Mouse (Mus musculus) CH12.LX (cell line): ENCODE results near the gene Samd4b. TPM values are rescaled to one million over a fixed set of nuclear protein-coding genes. Genes with fewer than 3 reads are reported as not detected.

Experiments
- DNase-seq: peaks from one replicate; pipeline ENCODE4 v3.0.0-alpha.2; 2013; ENCODE audit errors: extremely low read depth
- H3K27ac ChIP-seq: 2 replicates; pipeline ENCODE4 v1.5.1; 2012; ENCODE audit warnings: low read depth, mild to moderate bottlenecking, control low read depth, moderate library complexity; ENCODE audit not compliant: insufficient read depth
- H3K27me3 ChIP-seq: replicated peaks from 2 replicates; pipeline ENCODE3; 2012; ENCODE audit warnings: inconsistent platforms
- H3K36me3 ChIP-seq, 2 experiments: replicated peaks in 1 of 2; 2 replicates each; pipeline versions ENCODE3 to v1.6.1; 2012; ENCODE audit warnings: inconsistent platforms in 1 of 2, low read length in 1 of 2, mild to moderate bottlenecking in 1 of 2, mixed read lengths in 1 of 2, moderate library complexity in 1 of 2; ENCODE audit not compliant: control insufficient read depth in 1 of 2, insufficient read depth in 1 of 2
- H3K4me1 ChIP-seq, 2 experiments: 2 replicates each; pipeline ENCODE4 v1.6.1; 2012; ENCODE audit warnings: inconsistent platforms in 1 of 2, moderate library complexity in 1 of 2; ENCODE audit not compliant: insufficient read depth in 2 of 2, control insufficient read depth in 1 of 2
- H3K4me2 ChIP-seq: 2 replicates; pipeline ENCODE4 v1.6.1; 2012; ENCODE audit warnings: low read depth, mild to moderate bottlenecking, control low read depth; ENCODE audit not compliant: poor library complexity, insufficient read depth, severe bottlenecking
- H3K4me3 ChIP-seq, 3 experiments: fragments of 150-350 bp in 1 of 3; sonication (generic) in 1 of 3; replicated peaks in 1 of 3; 2 replicates each; pipeline versions ENCODE3 to v1.5.1; 2011 to 2012; ENCODE audit warnings: low read depth in 2 of 3, low read length in 2 of 3, mild to moderate bottlenecking in 2 of 3, moderate library complexity in 2 of 3, control low read depth in 1 of 3, improper control_type of control experiment in 1 of 3, inconsistent platforms in 1 of 3, mixed read lengths in 1 of 3; ENCODE audit not compliant: poor library complexity in 1 of 3
- H3K79me2 ChIP-seq: replicated peaks from 2 replicates; pipeline ENCODE4 v1.6.1; 2012; ENCODE audit warnings: mild to moderate bottlenecking, moderate library complexity; ENCODE audit not compliant: control insufficient read depth, poor library complexity, insufficient read depth, severe bottlenecking; ENCODE audit errors: extremely low read depth
- H3K9ac ChIP-seq: 2 replicates; pipeline ENCODE4 v1.6.1; 2012; ENCODE audit warnings: low read depth, mild to moderate bottlenecking, control low read depth, moderate library complexity; ENCODE audit not compliant: insufficient read depth
- H3K9me3 ChIP-seq: replicated peaks from 2 replicates; pipeline ENCODE3; 2012; ENCODE audit warnings: low read length, inconsistent platforms, mixed read lengths
- BHLHE40 ChIP-seq: IDR thresholded peaks from 2 replicates; pipeline ENCODE4 v1.6.1; 2011; ENCODE audit warnings: mild to moderate bottlenecking, low read depth, low read length, improper control_type of control experiment
- CHD2 ChIP-seq: IDR thresholded peaks from 2 replicates; pipeline ENCODE4 v1.6.1; 2011; ENCODE audit warnings: low read length, improper control_type of control experiment
- CTCF ChIP-seq, 2 experiments: IDR thresholded peaks in 1 of 2; conservative IDR thresholded peaks in 1 of 2; 2 replicates each; pipeline ENCODE4 v1.5.1; 2011 to 2012; ENCODE audit warnings: low read depth in 2 of 2, low read length in 2 of 2, improper control_type of control experiment in 1 of 2, inconsistent platforms in 1 of 2, mild to moderate bottlenecking in 1 of 2, moderate library complexity in 1 of 2
- EP300 ChIP-seq: IDR thresholded peaks from 2 replicates; pipeline ENCODE4 v1.6.1; 2011; ENCODE audit warnings: low read length, improper control_type of control experiment
- GABPA ChIP-seq: IDR thresholded peaks from 2 replicates; pipeline ENCODE4 v1.6.1; 2012; ENCODE audit warnings: low read depth, low read length, improper control_type of control experiment, inconsistent platforms; ENCODE audit not compliant: insufficient replicate concordance
- IRF4 ChIP-seq: IDR thresholded peaks from 2 replicates; pipeline ENCODE4 v1.6.1; 2014; ENCODE audit warnings: low read depth, mild to moderate bottlenecking, inconsistent platforms, low read length, improper control_type of control experiment
- JUND ChIP-seq: conservative IDR thresholded peaks from 2 replicates; pipeline ENCODE4 v1.6.1; 2011; ENCODE audit warnings: low read depth, low read length, improper control_type of control experiment
- MAFK ChIP-seq: IDR thresholded peaks from 2 replicates; pipeline ENCODE4 v1.6.1; 2011; ENCODE audit warnings: low read length, improper control_type of control experiment; ENCODE audit not compliant: insufficient replicate concordance
- MAZ ChIP-seq: IDR thresholded peaks from 2 replicates; pipeline ENCODE4 v1.6.1; 2012; ENCODE audit warnings: low read depth, mild to moderate bottlenecking, inconsistent platforms, low read length, improper control_type of control experiment, moderate library complexity
- MEF2A ChIP-seq: IDR thresholded peaks from 2 replicates; pipeline ENCODE4 v1.6.1; 2014; ENCODE audit warnings: low read depth, mild to moderate bottlenecking, inconsistent platforms, low read length, improper control_type of control experiment, borderline replicate concordance
- NELFE ChIP-seq: IDR thresholded peaks from 2 replicates; pipeline ENCODE4 v1.6.1; 2011; ENCODE audit warnings: low read depth, low read length, improper control_type of control experiment
- PAX5 ChIP-seq: IDR thresholded peaks from 2 replicates; pipeline ENCODE4 v1.6.1; 2012; ENCODE audit warnings: low read length, inconsistent platforms, mixed read lengths
- POLR2A ChIP-seq: IDR thresholded peaks from 2 replicates; pipeline ENCODE4 v1.6.1; 2011; ENCODE audit warnings: low read depth, mild to moderate bottlenecking, improper control_type of control experiment, low read length
- POLR2AphosphoS2 ChIP-seq: IDR thresholded peaks from 2 replicates; pipeline ENCODE4 v1.6.1; 2011; ENCODE audit warnings: low read depth, low read length, improper control_type of control experiment
- RAD21 ChIP-seq: IDR thresholded peaks from 2 replicates; pipeline ENCODE4 v1.6.1; 2011; ENCODE audit warnings: low read depth, mild to moderate bottlenecking, low read length, improper control_type of control experiment, moderate library complexity
- SMC3 ChIP-seq: IDR thresholded peaks from 2 replicates; pipeline ENCODE4 v1.6.1; 2011; ENCODE audit warnings: low read depth, low read length, improper control_type of control experiment
- TBP ChIP-seq: conservative IDR thresholded peaks from 2 replicates; pipeline ENCODE4 v1.6.1; 2011; ENCODE audit warnings: low read depth, low read length, improper control_type of control experiment
- TCF12 ChIP-seq: IDR thresholded peaks from 2 replicates; pipeline ENCODE4 v1.6.1; 2014; ENCODE audit warnings: low read depth, mild to moderate bottlenecking, inconsistent platforms, low read length, improper control_type of control experiment
- UBTF ChIP-seq: IDR thresholded peaks from 2 replicates; pipeline ENCODE4 v1.6.1; 2012; ENCODE audit warnings: low read depth, mild to moderate bottlenecking, inconsistent platforms, low read length, improper control_type of control experiment, moderate library complexity
- USF2 ChIP-seq: conservative IDR thresholded peaks from 2 replicates; pipeline ENCODE4 v1.6.1; 2011; ENCODE audit warnings: low read depth, low read length, improper control_type of control experiment
- ZMIZ1 ChIP-seq: IDR thresholded peaks from 2 replicates; pipeline ENCODE4 v1.6.1; 2012; ENCODE audit warnings: low read depth, mild to moderate bottlenecking, inconsistent platforms, low read length, improper control_type of control experiment
- ZNF384 ChIP-seq: IDR thresholded peaks from 2 replicates; pipeline ENCODE4 v1.6.1; 2012; ENCODE audit warnings: low read depth, low read length, improper control_type of control experiment, inconsistent platforms
- dilution Hi-C: fragments of 300-500 bp; cut with MboI; formaldehyde crosslinking; loops from 2 replicates; pipeline ENCODE4 v1.14.3; 2020; ENCODE audit warnings: low sequenced_read_pairs; ENCODE audit not compliant: extremely low pct_unique_long_range_greater_than_20kb, extremely low pct_ligation_motif_present
- in situ Hi-C: fragments of 300-500 bp; cut with MboI; formaldehyde crosslinking; loops from 3 replicates; pipeline ENCODE4 v1.14.3; 2019; ENCODE audit warnings: low sequenced_read_pairs, low pct_ligation_motif_present, low pct_unique_long_range_greater_than_20kb, mixed read lengths
- polyA plus RNA-seq: library from polyadenylated mRNA; unstranded; fragments of >175 nt; gene quantifications from 2 replicates; pipeline ENCODE4 v1.2.1, GENCODE M21; 2012; ENCODE audit warnings: low read depth; ENCODE audit not compliant: insufficient read length
- total RNA-seq, 2 experiments: library from RNA; depleted of rRNA; stranded (reverse); fragments of 300-350 nt in 1 of 2; fragments of >200 nt in 1 of 2; gene quantifications; 2 replicates each; pipeline ENCODE4 v1.2.3; 2012 to 2014

Gene Samd4b
- total and polyA plus RNA-seq, 3 experiments: 3.7 to 24.6 (median 10.0) TPM

GRCm38 (mm10) chr7:28418096-28418670 is 179.8 kb downstream of the Samd4b start:
- dilution Hi-C loops: no loop called here
- in situ Hi-C loops: no loop called here
- Histone ChIP-seq H3K27ac (no peak overlapping the region), H3K9me3 (peaks cover 4% of the 10 kb centered on the region), H3K27me3 (no peaks in the 10 kb centered on the region), H3K36me3 (peaks cover 56 to 97% of the 10 kb centered on the region in 2 experiments), H3K79me2 (0 out of 2 replicates have a peak, but pooled peaks cover 2% of the 10 kb centered on the region), H3K4me1 (peaks cover 3 to 7% of the 10 kb centered on the region in 2 experiments), H3K4me3 (no peak overlapping the region), H3K4me2 (no peak overlapping the region), H3K9ac (no peak overlapping the region)
- no peak for DNase-seq
- no peak for TF ChIP-seq EP300
- TF ChIP-seq RAD21: no peak
- no peak for TF ChIP-seq GABPA
- no peak for TF ChIP-seq SMC3

GRCm38 (mm10) chr7:28417368-28417767 is 180.6 kb downstream of the Samd4b start:
- Histone ChIP-seq H3K4me2 (no peak overlapping the region), H3K36me3 (peaks cover 55 to 97% of the 10 kb centered on the region in 2 experiments), H3K79me2 (0 out of 2 replicates have a peak, but pooled peaks cover 2% of the 10 kb centered on the region), H3K27ac (no peak overlapping the region), H3K9ac (no peak overlapping the region), H3K27me3 (no peaks in the 10 kb centered on the region), H3K4me3 (no peak overlapping the region), H3K4me1 (no peaks in the 10 kb centered on the region; a peak in 1 of 4 replicates), H3K9me3 (peaks cover 4% of the 10 kb centered on the region)
- dilution Hi-C loops: no loop called here
- in situ Hi-C loops: no loop called here
- DNase-seq: no peak
- TF ChIP-seq USF2 (no peak), SMC3 (peak; percentile 12; the same call in 1 of the 2 replicates), JUND (no peak), UBTF (no peak), TBP (no peak), NELFE (no peak), POLR2AphosphoS2 (no peak), MAZ (no peak), ZNF384 (no peak), CHD2 (no peak), MEF2A (no peak), MAFK (no peak), TCF12 (no peak), PAX5 (no peak), EP300 (no peak), BHLHE40 (no peak), POLR2A (no peak), RAD21 (peak; percentile 5), IRF4 (no peak), CTCF (conservative IDR thresholded peaks at IDR 0.05 in 1 of 2, IDR thresholded peaks at IDR 0.05 in 1 of 2; ENCODE audit: low read depth in 2 of 2, low read length in 2 of 2) (peak; percentile 14 to 32; a peak in 3 of 4 replicates), ZMIZ1 (no peak)
